Mouse (Mus musculus) erythroblast, embryonic 14.5 days (primary cell): ENCODE measurements around the gene Robo1.

Experiments
- GATA1 ChIP-seq: IDR thresholded peaks from 2 replicates; pipeline ENCODE4 v1.6.1; 2012; ENCODE audit warnings: low read length, inconsistent platforms, mixed read lengths
- TAL1 ChIP-seq: IDR thresholded peaks from 3 replicates; pipeline ENCODE4 v1.6.1; 2012; ENCODE audit warnings: low read length, inconsistent platforms, mixed read lengths

DNA sequence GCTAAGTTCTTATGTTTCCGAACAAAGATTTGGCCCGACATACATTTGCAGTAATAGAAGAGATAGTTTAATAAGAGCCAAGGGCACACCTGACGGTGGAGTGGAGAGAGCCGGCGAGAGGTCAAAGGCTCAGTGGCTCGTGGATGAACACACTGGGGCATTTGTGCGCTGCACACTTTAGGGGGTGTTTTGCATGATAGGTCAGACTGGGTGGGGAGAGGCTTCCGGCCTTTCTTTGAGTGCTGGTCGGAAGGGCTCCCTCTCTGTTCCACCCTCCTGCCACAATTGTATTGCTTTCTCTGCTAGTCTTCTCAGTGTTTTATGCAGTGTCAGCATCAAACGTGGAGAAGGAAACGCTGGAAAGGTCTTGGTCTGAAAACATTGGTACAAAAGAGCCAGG, 392.2 kb downstream of the Robo1 start:
- TF ChIP-seq GATA1 = no peak
- TF ChIP-seq TAL1 = no peak
